Mouse (Mus musculus) midbrain, embryonic 12.5 days (tissue): ENCODE measurements around the gene Lzic. TPM values are rescaled to one million over a fixed set of nuclear protein-coding genes. Genes with fewer than 3 reads are reported as not detected.

Experiments
- ATAC-seq: fragments of 200-750 bp; cut with Nextera tagmentation; 2 replicates; pipeline ENCODE4 v1.8.0; 2017; ENCODE audit warnings: low read depth, moderate TSS enrichment, moderate library complexity; ENCODE audit not compliant: low FRiP score
- H3K27ac ChIP-seq: fragments of 300-500 bp; sonication (generic); replicated peaks from 2 replicates; pipeline ENCODE4 v1.5.1; 2016; ENCODE audit warnings: mild to moderate bottlenecking
- H3K27me3 ChIP-seq: fragments of 300-500 bp; sonication (generic); 2 replicates; pipeline ENCODE4 v1.6.1; 2016; ENCODE audit warnings: mild to moderate bottlenecking
- H3K36me3 ChIP-seq: fragments of 300-500 bp; sonication (generic); 2 replicates; pipeline ENCODE4 v1.6.1; 2016
- H3K4me1 ChIP-seq: fragments of 300-500 bp; sonication (generic); 2 replicates; pipeline ENCODE4 v1.6.1; 2016
- H3K4me2 ChIP-seq: fragments of 300-500 bp; sonication (generic); replicated peaks from 2 replicates; pipeline ENCODE4 v1.6.1; 2016; ENCODE audit warnings: mild to moderate bottlenecking, moderate library complexity
- H3K4me3 ChIP-seq: fragments of 300-500 bp; sonication (generic); 2 replicates; pipeline ENCODE4 v1.5.1; 2016; ENCODE audit warnings: mild to moderate bottlenecking
- H3K9ac ChIP-seq: fragments of 300-500 bp; sonication (generic); replicated peaks from 2 replicates; pipeline ENCODE4 v1.6.1; 2016; ENCODE audit warnings: mild to moderate bottlenecking, moderate library complexity
- H3K9me3 ChIP-seq: fragments of 300-500 bp; sonication (generic); 2 replicates; pipeline ENCODE4 v1.6.1; 2016; ENCODE audit warnings: mild to moderate bottlenecking
- WGBS: fragments of 180-500 bp; shearing (Covaris S2); methylation state at CpG from one replicate; pipeline ENCODE4 v1.1.7; 2016; 5-methylcytosine and 5-hydroxymethylcytosine counted together
- polyA plus RNA-seq: library from polyadenylated mRNA; unstranded; fragments of >200 nt; fragmentation: Nextera tagmentation; extraction: Ambion mirVana; gene quantifications from 2 replicates; pipeline ENCODE4 v1.2.1, GENCODE M21; 2016

Gene Lzic
- polyA plus RNA-seq, 1 experiment from 2014 or later: 48.4 TPM

DNA sequence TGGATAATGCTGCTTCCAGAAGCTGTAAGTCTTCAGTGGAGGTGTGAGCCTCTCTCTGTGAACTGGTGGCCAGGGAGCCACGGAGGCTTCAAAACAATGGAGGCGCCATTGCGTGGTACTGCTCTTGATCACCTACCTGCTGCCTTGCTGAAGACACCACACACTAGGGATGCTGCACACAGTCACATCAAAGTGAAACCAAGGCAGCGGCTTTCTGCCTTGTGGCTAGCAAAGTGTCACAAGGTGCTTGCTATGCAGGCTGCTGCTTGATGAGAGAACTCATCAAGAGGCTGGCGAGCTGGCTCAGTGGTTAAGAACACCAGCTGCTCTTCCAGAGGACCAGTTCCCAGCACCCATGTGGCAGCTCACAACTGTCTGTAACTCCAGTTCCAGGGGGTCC is 30.7 kb downstream of the Lzic start:
- WGBS: 89% methylated on average over 5 of the region's 5 CpGs
- H3K27ac ChIP-seq: no peak overlapping the region
- H3K4me3 ChIP-seq: no peak overlapping the region
- H3K9ac ChIP-seq: no peak overlapping the region
- H3K4me1 ChIP-seq: peaks cover 14% of the 10 kb centered on the region
- no peaks in the 10 kb centered on the region for H3K36me3 ChIP-seq
- H3K9me3 ChIP-seq: no peaks in the 10 kb centered on the region
- no peaks in the 10 kb centered on the region for H3K27me3 ChIP-seq
- no peak overlapping the region for H3K4me2 ChIP-seq
- ATAC-seq: no peak

DNA sequence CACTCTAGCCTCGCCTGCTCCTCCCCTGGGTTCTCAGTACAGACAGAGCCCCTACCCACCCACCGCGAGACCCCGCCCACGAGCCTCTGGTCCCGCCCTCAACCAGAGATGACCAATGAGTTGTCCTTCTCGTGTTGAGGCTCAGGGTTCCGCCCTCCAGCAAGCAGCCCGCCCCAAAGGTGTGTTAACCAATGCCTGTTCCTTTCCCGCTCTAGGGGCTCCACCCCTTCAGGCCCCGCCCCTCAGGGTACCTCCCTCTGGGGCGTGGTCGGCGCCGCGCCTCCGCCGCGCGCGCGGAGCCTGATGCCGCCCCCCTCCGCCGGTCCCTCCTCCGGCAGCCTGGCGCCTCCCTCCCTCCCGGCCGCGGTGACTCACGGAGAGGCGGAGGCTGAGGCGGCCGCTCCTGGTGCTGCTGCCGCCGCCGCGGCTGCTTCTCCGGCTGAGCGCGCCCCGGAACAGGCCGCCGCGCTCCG is 32.9 kb downstream of the Lzic start, which contains the start of gene Ctnnbip1:
Gene Ctnnbip1 (plus strand): TSS at position 369 of the 473 bp plus-strand sequence.
- H3K36me3 ChIP-seq: no peaks in the 10 kb centered on the region
- WGBS: under 1% methylated on average over 45 of the region's 46 CpGs

DNA sequence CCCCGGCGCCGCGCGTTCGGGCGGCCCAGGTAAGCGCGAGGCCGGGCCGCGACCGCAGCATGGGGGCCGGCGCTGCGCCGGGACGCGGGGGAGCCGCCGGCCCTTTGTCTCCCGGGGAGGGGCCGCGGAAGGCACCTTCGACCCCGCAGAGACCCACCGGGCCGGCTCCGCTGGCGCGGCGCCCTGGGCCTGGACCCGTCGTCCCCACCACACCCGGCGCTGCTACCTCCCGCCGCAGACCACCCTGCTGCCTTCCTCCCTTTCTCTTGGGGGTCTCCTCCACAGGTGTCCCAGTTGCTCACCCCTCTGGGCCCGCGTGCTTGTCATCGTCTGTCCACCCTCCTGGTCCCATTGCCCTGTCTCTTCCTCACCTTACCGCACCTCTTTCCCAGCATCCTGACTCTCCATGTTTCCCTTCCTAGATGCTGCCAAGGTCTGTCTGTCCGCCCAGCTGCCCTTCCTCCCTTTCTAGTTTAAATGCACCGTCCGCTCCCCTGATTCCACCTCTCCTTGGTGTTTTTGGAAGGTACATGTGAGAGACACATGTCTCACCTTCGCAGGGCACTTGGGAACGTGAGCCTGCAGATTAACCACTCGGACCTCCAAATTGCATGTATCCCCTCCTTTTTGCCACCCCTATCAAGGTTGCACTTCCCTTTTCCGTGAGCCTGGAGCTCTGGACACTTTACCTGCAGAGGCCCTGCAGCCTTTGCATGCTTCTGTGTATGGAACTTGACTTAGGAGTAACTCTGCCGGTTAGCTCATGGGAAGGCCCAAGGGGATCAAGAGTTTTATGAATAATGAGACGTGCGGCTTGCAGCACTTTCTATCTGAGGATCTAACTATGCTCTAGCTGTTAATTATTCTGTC is 33.6 kb downstream of the Lzic start:
- H3K27me3 ChIP-seq: no peaks in the 10 kb centered on the region
- peaks cover 17% of the 10 kb centered on the region for H3K4me1 ChIP-seq
- H3K4me3 ChIP-seq: peak overlapping the region; percentile 79
- ATAC-seq: peak; percentile 38; the same call in 1 of the 2 replicates
- peak overlapping the region; percentile 89 for H3K9ac ChIP-seq
- 4% methylated on average over 34 of the region's 52 CpGs for WGBS
- H3K4me2 ChIP-seq: peak overlapping the region; percentile 90
- peak overlapping the region; percentile 46; the same call in 1 of the 2 replicates for H3K27ac ChIP-seq
- no peaks in the 10 kb centered on the region for H3K36me3 ChIP-seq
- no peaks in the 10 kb centered on the region for H3K9me3 ChIP-seq

More for the DNA sequence above, 32.9 kb downstream of the Lzic start, which contains the start of gene Ctnnbip1:
- no peaks in the 10 kb centered on the region for H3K27me3 ChIP-seq
- peak within 1 kb of the TSS; percentile 90 for H3K4me2 ChIP-seq
- no peaks in the 10 kb centered on the region for H3K9me3 ChIP-seq
- H3K4me3 ChIP-seq: peak within 1 kb of the TSS; percentile 79
- H3K9ac ChIP-seq: peak within 1 kb of the TSS; percentile 89
- H3K4me1 ChIP-seq: peaks cover 17% of the 10 kb centered on the region
- ATAC-seq: peak; percentile 99
- peak within 1 kb of the TSS; percentile 46; the same call in 1 of the 2 replicates for H3K27ac ChIP-seq

DNA sequence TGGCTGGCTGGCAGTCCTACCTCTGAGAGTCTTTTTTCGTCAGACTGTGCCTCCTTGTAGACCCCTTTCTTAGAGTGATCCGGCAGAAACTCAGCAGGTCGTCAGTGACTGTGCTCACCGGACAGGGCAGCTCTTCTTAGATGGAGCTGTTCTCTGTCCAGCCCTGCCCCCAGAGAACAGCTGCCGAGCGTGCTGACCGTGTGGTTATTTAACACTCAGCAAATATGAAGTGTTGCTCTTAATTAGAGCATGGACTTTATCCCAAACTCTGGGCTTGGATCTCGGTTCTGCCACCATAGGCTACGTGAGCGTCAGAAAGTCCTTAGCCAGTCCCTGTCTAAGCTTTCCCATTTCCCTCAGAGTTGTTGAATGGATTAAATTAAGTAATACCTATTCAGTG is 36.2 kb downstream of the Lzic start:
- no peak overlapping the region for H3K4me2 ChIP-seq
- no peak overlapping the region for H3K9ac ChIP-seq
- H3K36me3 ChIP-seq: no peaks in the 10 kb centered on the region
- 76% methylated on average over 10 of the region's 10 CpGs for WGBS
- no peak overlapping the region for H3K4me3 ChIP-seq
- no peaks in the 10 kb centered on the region for H3K27me3 ChIP-seq
- H3K27ac ChIP-seq: no peak overlapping the region
- H3K4me1 ChIP-seq: peaks cover 25% of the 10 kb centered on the region
- no peaks in the 10 kb centered on the region for H3K9me3 ChIP-seq
- no peak for ATAC-seq

DNA sequence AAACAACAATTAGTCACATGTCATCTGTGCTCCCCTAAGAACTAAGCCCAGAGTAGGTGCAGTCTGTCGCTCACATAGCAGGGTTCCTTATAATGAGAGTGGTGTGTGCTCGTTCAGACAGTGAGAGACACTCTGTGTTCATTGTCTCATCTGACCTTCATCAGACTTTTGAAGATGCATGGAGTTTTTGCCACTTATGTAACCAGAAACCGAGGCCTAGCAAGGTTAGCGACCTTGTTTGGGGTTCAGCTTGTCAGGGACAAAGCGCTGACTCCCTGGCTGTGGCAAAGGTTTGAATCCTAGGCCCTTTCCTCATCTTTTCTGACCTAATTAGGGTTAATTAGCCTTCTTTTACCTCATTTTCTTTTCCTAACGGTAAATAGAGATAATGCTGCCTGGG is 38.9 kb downstream of the Lzic start:
- H3K9ac ChIP-seq: no peak overlapping the region
- ATAC-seq: no peak
- H3K27me3 ChIP-seq: no peaks in the 10 kb centered on the region
- peaks cover 29% of the 10 kb centered on the region for H3K4me1 ChIP-seq
- H3K4me3 ChIP-seq: no peak overlapping the region
- 83% methylated on average over 6 of the region's 6 CpGs for WGBS
- H3K36me3 ChIP-seq: no peaks in the 10 kb centered on the region
- H3K9me3 ChIP-seq: no peaks in the 10 kb centered on the region
- no peak overlapping the region for H3K27ac ChIP-seq
- no peak overlapping the region for H3K4me2 ChIP-seq

DNA sequence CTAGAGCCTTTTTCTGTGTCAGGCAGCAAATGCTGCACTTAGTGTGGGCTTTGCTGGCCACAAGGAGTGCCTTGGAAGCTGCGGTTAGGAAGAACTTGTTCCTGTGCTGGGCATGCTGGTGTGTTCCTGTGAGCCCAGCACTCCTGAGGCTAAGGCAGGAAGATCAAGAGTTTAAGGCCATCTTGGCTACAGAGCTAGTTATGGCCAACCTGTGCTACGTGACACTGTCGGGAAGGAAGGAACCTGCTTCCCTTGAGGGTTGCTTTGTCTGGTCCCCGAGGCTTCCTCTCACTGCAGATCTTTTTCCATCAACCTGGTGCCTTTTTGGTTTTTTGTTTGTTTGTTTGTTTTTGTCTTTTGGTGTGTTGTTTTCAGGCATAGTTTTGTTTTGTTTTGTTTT is 40.1 kb downstream of the Lzic start:
- Histone ChIP-seq H3K4me3 (no peak overlapping the region), H3K9ac (no peak overlapping the region), H3K27ac (no peak overlapping the region), H3K36me3 (no peaks in the 10 kb centered on the region), H3K27me3 (no peaks in the 10 kb centered on the region), H3K4me2 (no peak overlapping the region), H3K4me1 (peaks cover 24% of the 10 kb centered on the region), H3K9me3 (no peaks in the 10 kb centered on the region)
- WGBS: 83% methylated on average over 4 of the region's 4 CpGs
- ATAC-seq: no peak

DNA sequence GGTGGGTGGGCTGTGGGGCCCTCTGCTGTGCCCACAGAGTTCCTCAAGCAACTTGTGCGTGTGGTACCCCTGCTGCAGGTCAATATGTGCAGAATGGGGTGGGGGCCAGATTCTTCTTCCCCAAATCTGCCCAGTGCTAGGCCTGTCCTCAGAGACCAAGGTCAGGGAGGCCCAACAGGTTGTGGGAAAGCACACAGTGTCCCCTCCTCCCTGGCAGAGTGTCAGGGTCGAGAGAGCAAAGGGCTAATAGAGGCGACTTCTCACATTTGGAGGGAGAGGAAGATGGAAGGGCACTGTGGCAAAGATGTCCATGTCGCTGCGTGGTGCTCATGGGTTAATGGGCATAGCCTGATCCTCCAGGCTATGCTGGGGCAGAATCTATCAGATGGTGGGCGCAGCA is 40.8 kb downstream of the Lzic start:
- Histone ChIP-seq H3K9me3 (no peaks in the 10 kb centered on the region), H3K27ac (no peak overlapping the region), H3K36me3 (no peaks in the 10 kb centered on the region), H3K4me3 (no peak overlapping the region), H3K4me2 (no peak overlapping the region), H3K9ac (no peak overlapping the region; the same call in 1 of the 2 replicates), H3K27me3 (no peaks in the 10 kb centered on the region), H3K4me1 (peaks cover 24% of the 10 kb centered on the region)
- ATAC-seq: no peak
- WGBS: 82% methylated on average over 6 of the region's 6 CpGs

DNA sequence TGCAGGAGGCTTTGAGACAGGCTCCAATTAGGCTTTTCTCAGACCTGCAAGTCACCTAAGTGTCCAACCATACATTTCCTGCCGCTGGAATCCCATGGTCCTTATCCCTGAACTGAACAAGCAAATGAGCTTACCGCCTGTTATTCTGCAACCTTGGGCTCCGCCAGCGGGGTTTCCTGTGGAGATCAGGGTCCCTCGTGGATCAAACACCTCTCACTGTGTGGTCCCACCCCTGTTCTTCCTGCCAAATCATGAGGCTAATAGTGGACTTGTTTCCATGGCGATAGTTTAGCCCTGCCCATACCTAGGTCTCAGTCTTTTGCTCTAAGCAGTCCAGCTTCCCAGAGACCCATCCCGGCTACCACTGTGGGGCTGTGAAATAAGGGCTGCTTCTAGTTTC is 41.3 kb downstream of the Lzic start:
- no peak for ATAC-seq
- Histone ChIP-seq H3K9ac (no peak overlapping the region), H3K9me3 (no peaks in the 10 kb centered on the region), H3K4me3 (no peak overlapping the region), H3K27ac (no peak overlapping the region), H3K36me3 (no peaks in the 10 kb centered on the region), H3K4me1 (peaks cover 19% of the 10 kb centered on the region), H3K4me2 (no peak overlapping the region), H3K27me3 (no peaks in the 10 kb centered on the region)
- WGBS: 42% methylated on average over 7 of the region's 7 CpGs

DNA sequence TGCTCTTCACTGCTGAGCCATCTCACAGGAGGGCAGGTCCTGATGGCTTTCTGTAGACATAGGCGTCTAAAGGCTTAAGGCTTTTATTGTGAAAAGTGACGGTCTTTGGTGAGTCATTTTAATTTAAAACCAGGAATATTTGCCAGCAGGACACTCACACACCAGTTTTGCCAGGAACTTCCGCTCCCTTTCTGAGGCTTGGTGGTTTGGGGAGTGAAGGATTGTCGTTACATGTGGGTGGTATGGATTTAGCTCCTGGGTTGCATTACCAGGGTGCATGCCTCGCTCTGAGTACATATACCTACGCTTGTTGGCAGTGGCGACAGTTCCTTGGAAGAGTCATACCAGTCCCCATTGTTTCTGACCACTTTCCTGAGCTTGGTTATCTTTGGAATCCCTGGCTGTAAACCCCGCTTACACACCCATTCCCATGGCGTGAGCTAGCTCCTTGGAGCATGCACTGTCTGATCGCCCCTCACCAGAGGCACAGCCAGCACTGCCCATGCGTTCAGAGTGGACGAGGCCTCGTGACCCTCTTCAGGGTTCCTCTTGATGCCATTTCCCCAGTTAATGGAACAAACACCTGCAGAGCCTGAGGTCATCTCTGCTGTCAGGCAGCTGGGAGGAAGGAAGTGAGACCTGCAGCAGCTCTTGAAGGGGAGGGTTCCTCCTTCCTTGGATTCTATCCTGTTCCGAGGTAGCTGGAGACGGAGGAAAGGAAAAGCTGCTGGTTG is 42.8 kb downstream of the Lzic start:
- Histone ChIP-seq H3K27ac (0 out of 2 replicates have a peak overlapping the region, but pooled peaks have one; percentile 3), H3K9ac (no peak overlapping the region), H3K27me3 (no peaks in the 10 kb centered on the region), H3K36me3 (no peaks in the 10 kb centered on the region), H3K4me3 (no peak overlapping the region), H3K4me2 (no peak overlapping the region), H3K9me3 (no peaks in the 10 kb centered on the region), H3K4me1 (peaks cover 18% of the 10 kb centered on the region)
- ATAC-seq: no peak
- 85% methylated on average over 15 of the region's 15 CpGs for WGBS

DNA sequence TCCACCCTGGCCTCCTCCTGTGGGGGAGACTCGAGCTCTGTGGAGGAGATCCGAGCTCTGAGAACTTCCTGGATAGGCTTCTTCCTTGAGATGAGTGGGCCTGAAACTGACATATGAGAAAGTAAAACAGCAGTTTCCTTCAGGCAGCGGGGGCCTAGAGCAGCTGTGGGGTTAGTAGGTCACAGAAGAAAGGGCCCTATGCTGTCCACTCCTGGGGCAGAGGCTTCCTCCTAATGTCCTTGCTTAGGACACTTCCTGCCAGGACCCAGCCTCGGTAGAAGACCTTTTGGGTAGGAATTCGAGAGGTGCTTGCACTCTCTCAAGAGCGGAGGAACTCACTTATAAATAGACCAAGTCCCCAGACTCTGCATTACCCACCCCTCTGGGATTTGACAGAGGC is 44.7 kb downstream of the Lzic start:
- Histone ChIP-seq H3K27ac (no peak overlapping the region), H3K27me3 (no peaks in the 10 kb centered on the region), H3K9me3 (no peaks in the 10 kb centered on the region), H3K36me3 (no peaks in the 10 kb centered on the region), H3K9ac (no peak overlapping the region), H3K4me3 (no peak overlapping the region), H3K4me1 (peaks cover 18% of the 10 kb centered on the region), H3K4me2 (no peak overlapping the region)
- WGBS: 80% methylated on average over 6 of the region's 6 CpGs
- no peak for ATAC-seq

DNA sequence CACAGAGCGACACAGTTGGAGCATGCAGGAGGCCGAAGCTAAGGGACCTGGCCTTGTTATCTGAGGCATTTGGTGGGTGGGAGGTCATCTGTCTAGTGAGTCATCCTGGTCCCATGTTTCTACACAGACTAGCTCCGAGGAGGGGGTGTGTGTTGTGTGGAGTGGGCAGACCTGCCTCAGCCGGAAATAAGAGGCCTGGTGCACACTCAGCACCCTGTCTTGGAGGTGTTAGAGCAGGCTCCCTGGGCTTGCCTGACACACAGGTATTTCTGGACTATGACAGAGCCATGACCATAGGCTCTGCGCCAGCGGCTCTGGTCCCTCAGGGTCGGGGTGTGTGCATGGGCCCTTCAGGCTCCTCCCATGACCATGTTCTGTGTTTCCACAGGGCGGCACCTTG is 54.4 kb downstream of the Lzic start:
- no peaks in the 10 kb centered on the region for H3K9me3 ChIP-seq
- no peak overlapping the region for H3K4me3 ChIP-seq
- H3K4me2 ChIP-seq: no peak overlapping the region
- H3K4me1 ChIP-seq: peaks cover 8% of the 10 kb centered on the region
- ATAC-seq: no peak
- no peak overlapping the region for H3K9ac ChIP-seq
- H3K36me3 ChIP-seq: no peaks in the 10 kb centered on the region
- H3K27ac ChIP-seq: no peak overlapping the region
- 88% methylated on average over 8 of the region's 8 CpGs for WGBS
- H3K27me3 ChIP-seq: no peaks in the 10 kb centered on the region

DNA sequence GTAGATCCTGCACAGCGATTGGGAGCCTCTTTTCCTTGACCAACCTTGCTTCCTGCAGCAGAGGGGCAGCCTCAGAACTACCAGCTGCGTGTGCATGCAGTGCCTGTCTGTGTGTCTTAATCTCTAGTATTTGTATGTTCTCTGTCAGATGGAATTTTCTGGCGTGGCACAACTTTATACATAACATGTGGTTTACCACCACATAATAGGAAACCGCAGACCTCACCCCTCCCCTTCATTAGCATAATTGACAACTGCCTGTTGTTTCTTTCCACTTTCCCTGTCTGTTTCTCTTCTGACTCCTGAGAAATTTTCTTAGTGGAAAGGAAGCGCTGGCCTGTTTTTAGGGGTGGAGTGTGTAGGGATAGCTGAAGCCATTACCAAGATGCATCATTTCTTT is 56.9 kb downstream of the Lzic start:
- Histone ChIP-seq H3K4me1 (peaks cover 8% of the 10 kb centered on the region), H3K27ac (no peak overlapping the region), H3K9me3 (no peaks in the 10 kb centered on the region), H3K4me3 (no peak overlapping the region), H3K9ac (no peak overlapping the region), H3K36me3 (peaks cover 17% of the 10 kb centered on the region), H3K27me3 (no peaks in the 10 kb centered on the region), H3K4me2 (no peak overlapping the region)
- WGBS: 74% methylated on average over 5 of the region's 5 CpGs
- no peak for ATAC-seq
